Mouse (Mus musculus): ENCODE measurements around the gene Pias4. TPM values are rescaled to one million over a fixed set of nuclear protein-coding genes. Genes with fewer than 3 reads are reported as not detected.

The Pias4 gene
- polyA plus RNA-seq, 1 experiment = 43.2 TPM

- Histone ChIP-seq H3K4me3 (no peak overlapping the region), H3ac (ENCODE audit: control insufficient read depth, insufficient read length) (no peak overlapping the region), H3K4me2 (ENCODE audit: low read depth) (no peak overlapping the region), H3K36me3 (ENCODE audit: control insufficient read depth, insufficient read depth) (no peaks in the 10 kb centered on the region), H3K79me2 (ENCODE audit: control insufficient read depth, insufficient read depth) (no peaks in the 10 kb centered on the region), H3K27me3 (ENCODE audit: control insufficient read depth, insufficient read depth, insufficient read length) (no peaks in the 10 kb centered on the region)
- TF ChIP-seq CEBPB (IDR thresholded peaks at IDR 0.05; ENCODE audit: insufficient read depth, poor library complexity, severe bottlenecking) = no peak
- TF ChIP-seq POLR2AphosphoS2 (IDR thresholded peaks at IDR 0.05; ENCODE audit: insufficient read length, low read depth) = no peak
- TF ChIP-seq E2F4 (IDR thresholded peaks at IDR 0.05; ENCODE audit: insufficient read depth) = no peak
- TF ChIP-seq USF1 (IDR thresholded peaks at IDR 0.05; ENCODE audit: low read depth) = no peak
Observed at GRCm38 (mm10) chr10:81204137-81204536, 36.4 kb upstream of the Pias4 start.

GRCm38 (mm10) chr10:81202978-81203720, 35.4 kb upstream of the Pias4 start:
- H3K4me3 ChIP-seq = no peak overlapping the region
- H3K36me3 ChIP-seq (ENCODE audit: control insufficient read depth, insufficient read depth) = no peaks in the 10 kb centered on the region
- H3K79me2 ChIP-seq (ENCODE audit: control insufficient read depth, insufficient read depth) = no peaks in the 10 kb centered on the region
- H3ac ChIP-seq (ENCODE audit: control insufficient read depth, insufficient read length) = no peak overlapping the region
- H3K27me3 ChIP-seq (ENCODE audit: control insufficient read depth, insufficient read depth, insufficient read length) = no peaks in the 10 kb centered on the region
- no peak for TF ChIP-seq MYOD1 (IDR thresholded peaks at IDR 0.05; ENCODE audit: control insufficient read depth in 1 of 3, insufficient read length in 2 of 3, low read depth in 2 of 3)
- peak; percentile 16 for TF ChIP-seq POLR2AphosphoS2 (IDR thresholded peaks at IDR 0.05; ENCODE audit: insufficient read length, low read depth)
- H3K4me2 ChIP-seq (ENCODE audit: low read depth) = peak overlapping the region; percentile 31

GRCm38 (mm10) chr10:81201807-81202758, 34.4 kb upstream of the Pias4 start, which contains the start of gene Nmrk2:
Gene Nmrk2 (minus strand): TSS chr10:81202051.
- Histone ChIP-seq H3K4me3 (peak within 1 kb of the TSS; percentile 1), H3K27me3 (ENCODE audit: control insufficient read depth, insufficient read depth, insufficient read length) (no peaks in the 10 kb centered on the region), H3K36me3 (ENCODE audit: control insufficient read depth, insufficient read depth) (no peaks in the 10 kb centered on the region), H3K79me2 (ENCODE audit: control insufficient read depth, insufficient read depth) (no peaks in the 10 kb centered on the region), H3K4me2 (ENCODE audit: low read depth) (peak within 1 kb of the TSS; percentile 51), H3ac (ENCODE audit: control insufficient read depth, insufficient read length) (no peak within 1 kb of the TSS)
- TF ChIP-seq POLR2A (IDR thresholded peaks at IDR 0.05; ENCODE audit: insufficient read length, low read depth) (peak; percentile 49), SRF (IDR thresholded peaks at IDR 0.05; ENCODE audit: control insufficient read depth, insufficient read length, low read depth) (peak; percentile 73), MYOD1 (IDR thresholded peaks at IDR 0.05; ENCODE audit: control insufficient read depth in 1 of 3, insufficient read length in 2 of 3, low read depth in 2 of 3) (peak in 1 of 3 experiments; percentile 80), CEBPB (IDR thresholded peaks at IDR 0.05; ENCODE audit: insufficient read depth, poor library complexity, severe bottlenecking) (no peak), MAX (IDR thresholded peaks at IDR 0.05; ENCODE audit: low read depth) (no peak), USF1 (IDR thresholded peaks at IDR 0.05; ENCODE audit: low read depth) (peak; percentile 69), E2F4 (IDR thresholded peaks at IDR 0.05; ENCODE audit: insufficient read depth) (no peak), MYOG (IDR thresholded peaks at IDR 0.05; ENCODE audit: control insufficient read depth in 1 of 3, insufficient read depth in 1 of 3, insufficient read length in 2 of 3, low read depth in 2 of 3) (peak in 2 of 3 experiments; percentile 58 to 73), TCF12 (IDR thresholded peaks at IDR 0.05; ENCODE audit: insufficient read depth, poor library complexity, severe bottlenecking) (peak; percentile 32), REST (IDR thresholded peaks at IDR 0.05; ENCODE audit: insufficient read depth, insufficient read length) (no peak), TCF3 (IDR thresholded peaks at IDR 0.05; ENCODE audit: insufficient read length, low read depth) (no peak), POLR2AphosphoS2 (IDR thresholded peaks at IDR 0.05; ENCODE audit: insufficient read length, low read depth) (peak; percentile 67)

GRCm38 (mm10) chr10:81200605-81201287, 33.0 kb upstream of the Pias4 start:
- H3K79me2 ChIP-seq (ENCODE audit: control insufficient read depth, insufficient read depth) = no peaks in the 10 kb centered on the region
- H3ac ChIP-seq (ENCODE audit: control insufficient read depth, insufficient read length) = no peak overlapping the region
- TF ChIP-seq POLR2AphosphoS2 (IDR thresholded peaks at IDR 0.05; ENCODE audit: insufficient read length, low read depth) = peak; percentile 45
- TF ChIP-seq TCF12 (IDR thresholded peaks at IDR 0.05; ENCODE audit: insufficient read depth, poor library complexity, severe bottlenecking) = no peak
- TF ChIP-seq REST (IDR thresholded peaks at IDR 0.05; ENCODE audit: insufficient read depth, insufficient read length) = no peak
- TF ChIP-seq MYOD1 (IDR thresholded peaks at IDR 0.05; ENCODE audit: control insufficient read depth in 1 of 3, insufficient read length in 2 of 3, low read depth in 2 of 3) = peak in 1 of 3 experiments; percentile 44
- H3K36me3 ChIP-seq (ENCODE audit: control insufficient read depth, insufficient read depth) = no peaks in the 10 kb centered on the region
- no peaks in the 10 kb centered on the region for H3K27me3 ChIP-seq (ENCODE audit: control insufficient read depth, insufficient read depth, insufficient read length)
- H3K4me2 ChIP-seq (ENCODE audit: low read depth) = peak overlapping the region; percentile 51
- H3K4me3 ChIP-seq = peak overlapping the region; percentile 1

- Histone ChIP-seq H3K36me3 (ENCODE audit: control insufficient read depth, insufficient read depth) (no peaks in the 10 kb centered on the region), H3K79me2 (ENCODE audit: control insufficient read depth, insufficient read depth) (no peaks in the 10 kb centered on the region), H3K27me3 (ENCODE audit: control insufficient read depth, insufficient read depth, insufficient read length) (no peaks in the 10 kb centered on the region), H3ac (ENCODE audit: control insufficient read depth, insufficient read length) (no peak overlapping the region), H3K4me3 (no peak overlapping the region), H3K4me2 (ENCODE audit: low read depth) (peak overlapping the region; percentile 51)
- no peak for TF ChIP-seq POLR2AphosphoS2 (IDR thresholded peaks at IDR 0.05; ENCODE audit: insufficient read length, low read depth)
- TF ChIP-seq MAX (IDR thresholded peaks at IDR 0.05; ENCODE audit: low read depth) = no peak
- no peak for TF ChIP-seq REST (IDR thresholded peaks at IDR 0.05; ENCODE audit: insufficient read depth, insufficient read length)
- no peak for TF ChIP-seq E2F4 (IDR thresholded peaks at IDR 0.05; ENCODE audit: insufficient read depth)
- no peak for TF ChIP-seq POLR2A (IDR thresholded peaks at IDR 0.05; ENCODE audit: insufficient read length, low read depth)
- TF ChIP-seq MYOG (IDR thresholded peaks at IDR 0.05; ENCODE audit: control insufficient read depth in 1 of 3, insufficient read depth in 1 of 3, insufficient read length in 2 of 3, low read depth in 2 of 3) = no peak
- TF ChIP-seq USF1 (IDR thresholded peaks at IDR 0.05; ENCODE audit: low read depth) = no peak
- TF ChIP-seq CEBPB (IDR thresholded peaks at IDR 0.05; ENCODE audit: insufficient read depth, poor library complexity, severe bottlenecking) = no peak
- TF ChIP-seq SRF (IDR thresholded peaks at IDR 0.05; ENCODE audit: control insufficient read depth, insufficient read length, low read depth) = no peak
- TF ChIP-seq TCF12 (IDR thresholded peaks at IDR 0.05; ENCODE audit: insufficient read depth, poor library complexity, severe bottlenecking) = no peak
- no peak for TF ChIP-seq MYOD1 (IDR thresholded peaks at IDR 0.05; ENCODE audit: control insufficient read depth in 1 of 3, insufficient read length in 2 of 3, low read depth in 2 of 3)
- TF ChIP-seq TCF3 (IDR thresholded peaks at IDR 0.05; ENCODE audit: insufficient read length, low read depth) = no peak
Observed at GRCm38 (mm10) chr10:81200141-81200540, 32.4 kb upstream of the Pias4 start.

Data from myocyte (in vitro differentiated cells).